Mouse (Mus musculus): Measurements from ENCODE around the gene Tln2. TPM values are rescaled to one million over a fixed set of nuclear protein-coding genes. Genes with fewer than 3 reads are reported as not detected.

Gene Tln2
- polyA plus RNA-seq, 1 experiment = 5.6 TPM

DNA sequence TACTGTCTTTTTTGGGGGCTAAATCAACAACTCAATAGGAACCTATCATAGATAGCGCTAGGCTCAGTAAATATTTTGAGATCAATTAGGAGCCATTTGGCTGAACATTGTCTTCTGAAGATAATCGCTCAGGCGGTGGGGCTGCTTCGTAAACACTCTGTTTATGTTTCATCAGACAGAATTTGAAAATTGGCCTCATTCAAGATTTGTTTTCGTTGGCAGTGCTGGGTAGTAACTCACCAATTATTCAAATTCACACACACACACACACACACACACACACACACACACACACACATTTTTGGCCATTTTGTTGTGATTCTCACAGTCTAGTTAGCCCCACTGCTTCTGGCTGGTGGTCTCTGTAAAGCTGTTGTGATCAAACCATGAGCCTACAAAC, 12.9 kb downstream of the Tln2 start:
- DNase-seq (ENCODE audit: low spot score) = no peak

DNA sequence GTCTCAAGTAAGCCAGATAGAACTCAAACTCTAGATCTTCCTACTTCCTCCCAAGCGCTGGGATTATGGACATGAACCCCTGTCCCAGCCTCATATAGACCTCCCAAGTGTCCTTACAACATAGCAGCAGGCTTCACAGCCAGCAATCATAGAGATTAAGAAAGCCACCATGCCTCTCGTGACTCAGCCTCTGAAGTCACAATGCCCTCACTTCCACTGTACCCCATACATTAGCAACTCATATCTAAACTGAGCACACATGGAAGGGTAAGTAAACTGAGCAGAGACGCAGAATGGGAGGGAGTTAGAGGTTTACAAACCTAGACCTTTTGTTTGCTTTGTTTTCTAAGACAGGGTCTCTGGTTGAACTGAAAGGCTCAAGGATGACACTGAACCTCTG, 13.7 kb downstream of the Tln2 start:
- DNase-seq (ENCODE audit: low spot score) = no peak

DNA sequence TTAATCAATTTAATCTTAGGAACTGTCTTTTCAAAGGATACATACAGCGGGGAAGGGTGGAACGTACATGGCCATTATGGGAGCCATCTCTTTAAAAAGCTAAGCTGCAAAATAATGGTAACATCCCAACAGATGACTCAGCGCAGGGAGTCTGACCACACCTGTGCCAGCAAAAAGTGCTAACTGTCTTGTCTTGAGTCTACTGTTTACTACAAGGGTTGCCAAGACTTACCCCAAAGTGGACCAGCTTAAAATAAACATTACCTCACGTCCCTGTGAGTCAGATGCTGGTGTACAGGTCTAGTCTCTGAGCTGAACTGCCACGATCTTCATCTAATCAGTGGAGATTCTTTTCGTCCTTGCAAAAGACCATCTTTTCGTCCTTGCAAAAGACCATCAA, 14.7 kb downstream of the Tln2 start:
- DNase-seq (ENCODE audit: low spot score) = no peak

DNA sequence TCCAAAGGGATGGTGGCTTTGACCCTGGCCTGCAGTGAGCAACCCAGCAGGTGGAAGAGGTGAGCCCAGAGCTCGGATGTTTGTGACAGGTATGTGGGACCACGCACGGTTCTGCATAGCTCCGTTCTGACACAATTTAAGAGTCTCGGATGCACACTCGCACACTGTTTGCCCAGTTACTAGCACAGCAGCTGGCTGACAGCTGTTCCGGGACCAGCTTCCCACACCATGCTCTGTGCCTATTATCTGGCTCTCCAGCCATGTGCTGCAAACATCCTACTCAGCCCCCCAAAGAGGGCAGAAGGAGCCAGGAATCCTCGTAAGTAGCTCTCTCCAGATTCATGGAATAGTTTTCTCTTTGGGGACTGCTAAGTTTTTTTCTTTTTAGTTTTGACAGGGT, 17.6 kb downstream of the Tln2 start:
- no peak for DNase-seq (ENCODE audit: low spot score)

DNA sequence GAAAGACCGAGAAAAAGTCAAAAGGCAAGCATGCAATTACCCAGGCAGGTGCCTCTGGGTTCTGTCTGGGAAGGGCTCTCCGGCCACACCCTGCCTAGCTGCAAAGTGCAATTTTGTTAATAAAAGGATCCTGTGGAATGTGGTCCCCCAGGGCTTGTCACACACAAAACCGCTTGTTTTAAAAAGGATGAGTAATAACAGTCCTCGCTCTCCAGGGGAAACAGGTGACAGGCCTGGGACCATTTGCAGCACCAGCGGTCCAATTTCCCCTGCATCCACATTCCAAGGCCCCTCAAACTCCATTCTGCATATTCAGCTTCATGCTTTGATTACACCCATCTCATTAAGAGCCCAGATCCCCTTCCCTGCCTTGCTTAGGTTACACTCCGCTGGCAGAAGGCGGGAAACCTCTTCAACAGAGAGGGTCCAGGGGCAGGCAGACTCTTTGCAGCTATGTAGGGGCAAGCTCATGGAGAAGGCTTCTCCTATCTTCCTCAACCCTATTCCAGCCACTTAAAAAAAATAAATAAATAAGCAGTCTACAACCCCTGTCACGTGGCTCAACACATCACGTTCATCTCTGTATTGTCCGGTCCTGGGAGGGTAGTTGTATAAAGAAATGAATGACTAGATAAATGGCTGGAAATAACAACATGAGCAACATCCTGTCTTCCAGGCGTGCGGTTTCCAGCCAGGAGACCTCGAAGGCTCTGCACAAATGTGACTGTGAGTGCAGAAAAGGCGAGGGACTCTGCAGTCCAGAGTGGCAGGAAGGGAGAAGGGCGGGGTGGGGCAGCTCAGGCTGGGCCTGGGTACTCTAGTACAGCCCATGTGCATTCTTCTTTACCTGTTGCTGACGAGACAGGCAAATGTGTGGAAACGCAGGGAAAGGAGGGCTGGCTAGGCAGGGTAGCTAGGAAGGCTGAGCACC, 19.5 kb downstream of the Tln2 start:
- no peak for DNase-seq (ENCODE audit: low spot score)

DNA sequence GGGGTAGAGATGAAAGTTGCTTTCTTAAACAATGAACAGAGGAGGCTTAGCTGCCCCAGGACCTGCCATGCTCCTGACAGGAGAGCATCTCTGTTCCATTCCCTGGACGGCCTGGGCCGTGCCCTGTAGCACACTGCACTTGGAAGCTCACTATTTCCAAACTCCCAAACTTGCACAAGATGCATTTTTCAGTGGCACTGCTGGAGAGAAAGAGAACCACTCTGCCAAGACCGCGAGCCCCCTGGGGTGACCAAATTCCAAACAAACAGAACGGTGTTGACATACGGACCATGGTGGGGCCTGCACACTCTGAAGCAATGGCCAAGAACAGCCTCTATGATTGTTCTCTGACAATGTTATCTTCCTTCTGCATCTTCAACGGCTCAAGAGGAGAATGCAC, 25.1 kb downstream of the Tln2 start:
- no peak for DNase-seq (ENCODE audit: low spot score)

DNA sequence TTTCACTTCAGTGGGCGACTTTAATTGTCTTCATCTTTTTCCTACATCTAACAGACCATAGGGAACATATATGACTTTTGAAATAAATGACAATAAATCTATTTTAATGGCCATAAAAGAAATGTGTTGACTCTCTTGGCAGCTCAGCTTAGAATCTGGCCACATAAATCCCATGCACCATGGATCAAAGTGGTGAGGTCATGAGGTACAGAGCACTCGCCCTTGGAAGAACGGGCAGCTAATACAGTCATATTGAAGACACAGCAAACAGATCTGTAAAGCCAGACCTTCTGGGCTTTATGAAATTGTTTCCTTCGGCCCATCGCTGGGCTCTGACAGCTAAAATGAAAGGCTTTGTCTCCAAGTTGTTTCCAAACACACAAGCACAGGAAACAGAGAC, 26.2 kb downstream of the Tln2 start:
- no peak for DNase-seq (ENCODE audit: low spot score)

DNA sequence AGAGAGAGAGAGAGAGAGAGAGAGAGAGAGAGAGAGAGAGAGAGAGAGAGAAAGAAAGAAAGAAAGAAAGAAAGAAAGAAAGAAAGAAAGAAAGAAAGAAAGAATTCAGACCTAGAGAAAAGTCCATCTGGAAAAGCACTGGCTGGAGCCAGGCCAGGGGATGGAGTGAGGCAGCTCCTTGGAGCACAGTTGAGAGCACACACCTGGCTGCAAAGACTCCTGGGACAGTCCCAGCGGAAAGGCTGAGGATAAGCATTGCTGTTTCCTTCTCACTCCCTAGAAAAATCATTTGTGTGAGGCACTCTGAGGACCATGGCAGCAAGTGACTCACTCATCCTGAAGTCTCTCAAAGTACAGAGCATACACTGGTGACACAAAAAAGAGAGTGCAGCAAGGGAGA, 26.9 kb downstream of the Tln2 start:
- no peak for DNase-seq (ENCODE audit: low spot score)

DNA sequence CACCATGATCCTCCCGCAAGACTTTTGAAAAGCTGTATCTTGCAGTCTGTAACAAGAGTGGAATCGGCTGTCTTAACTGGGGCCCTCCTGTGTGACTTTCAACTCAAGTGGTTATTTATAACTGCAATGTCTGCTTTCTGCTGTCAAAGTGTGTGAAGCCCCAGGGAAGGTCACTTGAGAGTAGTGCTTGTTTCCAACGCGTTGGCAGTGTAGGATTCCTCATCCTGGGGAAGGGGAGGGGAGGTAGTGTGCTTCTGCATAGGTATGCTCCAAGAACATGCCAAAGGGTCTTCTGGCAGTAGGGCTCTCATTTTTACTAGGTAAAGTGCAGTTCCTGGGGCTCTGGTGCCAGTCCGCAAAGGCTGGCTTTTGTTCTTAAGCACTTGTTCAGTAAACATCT, 29.9 kb downstream of the Tln2 start:
- DNase-seq (ENCODE audit: low spot score) = no peak

DNA sequence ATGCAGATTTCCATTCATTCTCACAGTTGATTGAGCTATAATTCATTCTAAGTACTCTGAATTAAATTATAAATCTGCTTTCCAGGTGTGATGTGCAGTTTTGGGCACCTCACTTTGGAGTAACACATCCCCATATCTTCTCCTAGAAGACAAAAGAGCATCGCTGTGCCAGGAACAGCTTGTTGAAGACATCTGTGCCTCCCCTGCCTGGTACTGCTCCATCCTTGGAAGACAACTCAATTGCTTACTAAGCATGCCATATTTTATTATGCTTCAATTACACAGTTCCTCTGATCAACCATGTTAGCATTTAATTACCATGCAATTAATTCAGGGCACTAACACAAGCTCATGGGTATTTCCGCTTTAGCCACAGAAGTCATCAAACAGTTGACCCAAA, 31.8 kb downstream of the Tln2 start:
- DNase-seq (ENCODE audit: low spot score) = no peak

DNA sequence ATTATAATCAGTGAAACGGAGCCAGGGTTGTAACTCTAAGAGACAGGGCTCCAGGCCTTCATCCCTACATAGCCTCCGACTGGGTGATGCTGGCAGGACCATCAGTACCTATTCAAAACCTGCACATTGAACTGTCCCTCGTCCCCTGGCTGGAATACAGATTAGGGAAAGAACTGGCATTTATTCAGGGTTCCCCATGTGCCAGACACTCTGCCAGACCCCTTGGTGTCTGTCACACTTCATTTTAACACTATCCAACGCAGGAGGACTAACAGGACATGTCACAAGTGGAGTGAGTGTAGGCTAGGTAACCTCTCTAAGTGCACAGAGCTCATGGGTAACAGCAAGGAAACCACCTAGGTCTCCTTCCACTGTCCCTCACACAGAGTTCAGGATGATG, 37.8 kb downstream of the Tln2 start:
- DNase-seq (ENCODE audit: low spot score) = no peak

DNA sequence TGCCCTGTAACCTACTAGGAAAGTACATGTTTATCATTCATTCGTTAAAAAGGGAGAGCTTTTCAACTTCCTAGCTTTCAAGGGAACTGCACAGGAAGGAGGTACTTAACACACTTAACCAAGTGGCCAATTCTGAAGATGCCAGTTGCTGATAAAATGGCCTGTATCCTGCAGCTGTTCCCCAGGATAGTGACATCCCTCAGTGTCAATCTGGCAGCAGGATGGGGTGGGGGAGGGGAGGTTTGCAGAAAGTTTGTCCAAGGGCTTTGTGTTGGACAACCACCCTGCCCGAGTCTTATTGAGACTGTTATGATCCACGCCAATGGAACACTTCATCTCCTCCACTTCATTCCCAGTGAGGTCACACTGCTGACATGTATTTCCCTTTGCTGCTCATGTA, 50.0 kb downstream of the Tln2 start:
- no peak for DNase-seq (ENCODE audit: low spot score)

DNA sequence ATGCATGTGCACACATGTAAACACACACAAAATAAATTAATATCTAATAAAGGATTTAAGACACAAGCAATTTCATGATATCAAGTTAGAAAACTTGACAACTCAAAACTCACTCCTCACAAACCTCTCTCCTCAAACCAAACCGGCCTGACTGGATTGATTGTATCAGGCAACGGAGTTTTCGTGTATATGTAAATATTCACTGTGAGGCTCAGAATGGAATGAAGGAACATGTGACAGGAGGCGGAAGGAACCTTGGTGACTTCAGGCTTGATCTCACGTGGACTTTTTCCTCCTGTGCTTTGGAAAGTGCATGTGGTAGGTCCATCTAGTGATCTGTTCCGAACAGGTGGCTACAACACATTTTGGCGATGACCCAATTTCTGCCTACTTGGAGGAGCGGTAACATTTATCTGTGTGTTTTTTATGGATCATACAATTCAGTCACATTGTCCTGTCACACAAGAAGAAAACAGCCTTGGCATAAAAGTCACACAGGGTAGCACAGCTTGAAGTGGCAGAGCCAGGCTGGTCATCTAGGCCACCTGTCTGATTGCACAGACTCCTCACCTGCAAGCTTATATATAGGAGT, 54.7 kb downstream of the Tln2 start:
- DNase-seq (ENCODE audit: low spot score) = no peak

DNA sequence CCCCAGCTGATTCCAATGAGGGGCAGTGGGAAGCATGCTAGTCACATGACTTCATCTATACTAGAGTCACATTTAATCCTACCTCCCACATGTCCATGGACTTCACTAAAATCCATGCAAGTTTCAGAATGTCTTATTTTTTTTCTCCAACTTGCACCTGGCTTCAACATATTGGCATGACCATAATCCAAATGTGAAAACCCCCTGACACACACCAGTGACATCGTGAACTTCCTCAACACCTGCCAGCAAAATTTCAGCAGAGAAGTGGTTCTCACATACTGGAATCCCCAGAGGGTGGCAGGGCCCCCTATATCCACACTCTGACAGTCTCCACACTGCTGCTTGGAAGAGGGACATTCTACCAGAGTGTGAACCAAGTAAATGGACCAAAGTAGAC, 57.7 kb downstream of the Tln2 start:
- no peak for DNase-seq (ENCODE audit: low spot score)

DNA sequence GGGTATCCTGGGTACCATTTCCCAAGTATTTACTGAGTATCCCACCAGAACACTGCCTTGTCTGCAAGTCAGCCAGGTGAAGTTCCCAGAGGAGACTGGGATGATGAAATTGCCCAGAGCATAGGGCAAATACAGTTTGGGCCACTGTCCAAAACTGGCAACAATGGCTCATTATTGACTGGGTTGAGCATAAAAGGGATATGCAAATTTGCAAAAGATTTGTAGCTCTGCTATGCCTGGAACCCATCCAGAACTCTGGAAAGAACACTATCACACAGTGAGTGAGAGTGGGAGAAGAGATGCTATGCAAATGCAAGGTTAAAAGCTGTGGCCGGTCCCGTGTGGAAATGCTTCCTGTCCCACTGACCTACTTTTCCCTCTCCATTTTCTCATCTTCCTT, 63.1 kb downstream of the Tln2 start:
- DNase-seq (ENCODE audit: low spot score) = no peak

DNA sequence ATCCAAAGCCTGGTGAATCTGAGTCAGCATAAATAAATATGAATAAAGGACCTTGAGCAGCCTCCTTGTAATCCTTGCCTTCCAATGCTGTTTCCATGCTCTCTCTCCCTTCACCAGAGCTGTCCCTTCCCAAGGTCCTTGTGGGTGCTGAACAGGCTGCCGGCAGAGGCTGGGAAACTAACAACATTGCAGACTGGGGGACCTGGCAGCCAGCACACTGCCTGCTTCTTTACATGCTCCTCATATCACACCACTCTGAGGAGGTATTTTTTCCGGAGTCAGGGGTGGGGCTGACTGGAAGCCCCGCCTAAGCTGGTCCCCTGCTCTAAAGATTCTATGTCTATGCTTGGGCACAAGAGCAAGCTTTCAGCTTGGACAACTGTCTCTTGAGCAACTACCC, 64.2 kb downstream of the Tln2 start:
- no peak for DNase-seq (ENCODE audit: low spot score)

DNA sequence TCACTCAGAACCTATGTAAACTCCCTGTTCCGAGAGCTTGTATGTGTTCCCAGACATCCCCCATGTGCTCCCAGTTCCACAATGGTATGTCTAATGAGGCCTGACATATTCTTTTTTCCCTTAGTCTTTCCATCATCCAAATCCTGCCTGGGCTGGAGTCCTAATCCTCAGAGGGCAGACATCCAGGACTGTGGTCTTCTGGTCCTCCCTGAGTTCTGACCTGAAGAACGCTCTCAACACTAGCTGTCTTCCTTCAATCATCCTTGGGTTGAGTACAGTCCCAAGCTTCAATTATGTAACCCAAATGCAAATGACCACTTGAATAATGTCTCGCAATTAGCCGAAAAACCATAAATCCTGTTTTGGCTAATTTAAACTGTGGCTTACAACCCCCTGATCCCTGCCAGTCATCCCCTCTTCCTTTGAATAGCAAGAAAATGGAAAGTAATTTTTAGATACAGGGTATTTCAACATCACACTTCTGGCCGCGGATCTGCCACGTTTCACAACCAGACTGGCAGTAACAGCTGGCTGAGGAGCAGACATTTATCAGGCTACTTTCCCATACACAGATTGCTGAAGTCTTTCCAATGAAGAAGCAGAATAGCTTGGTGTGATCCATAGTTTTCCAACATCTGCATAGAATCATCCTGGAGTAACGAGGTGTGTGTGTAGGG, 65.5 kb downstream of the Tln2 start:
- DNase-seq (ENCODE audit: low spot score) = no peak

DNA sequence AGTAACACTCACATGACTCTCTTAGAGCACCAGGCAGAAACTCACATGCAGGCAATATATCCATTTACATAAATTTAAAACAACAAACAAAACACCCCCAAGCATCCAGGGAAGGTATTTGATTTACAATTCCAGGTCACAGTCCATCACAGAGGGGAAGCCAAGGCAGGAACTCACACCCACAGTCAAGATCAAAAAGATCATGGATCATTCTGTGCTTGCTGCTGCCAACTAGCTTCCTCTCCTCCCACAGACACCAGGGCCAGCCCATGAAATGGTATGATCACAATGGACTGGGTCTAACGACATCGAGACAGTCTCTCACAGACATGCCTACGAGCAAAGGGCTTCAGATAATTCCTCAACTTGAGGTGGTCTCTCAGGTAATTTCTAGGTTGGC, 70.1 kb downstream of the Tln2 start:
- no peak for DNase-seq (ENCODE audit: low spot score)

DNA sequence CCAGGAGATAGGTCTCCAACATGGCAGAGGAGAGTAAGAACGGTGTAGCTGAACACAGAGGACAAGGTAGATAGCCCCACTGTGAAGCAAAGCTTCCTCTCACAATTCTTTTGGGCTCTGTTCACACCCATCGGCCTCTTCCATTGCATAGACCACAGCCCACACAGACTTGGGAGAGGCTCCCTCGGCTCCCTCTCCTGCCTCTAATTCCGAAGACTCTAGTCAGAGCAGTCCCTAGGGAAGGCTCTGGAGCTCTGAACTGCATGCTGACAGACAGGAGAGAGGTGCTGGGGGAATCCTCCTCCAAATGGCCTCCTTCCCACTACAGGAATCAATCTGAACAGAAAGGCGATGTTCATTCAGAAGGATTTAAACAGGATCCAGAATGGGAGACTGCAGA, 72.9 kb downstream of the Tln2 start:
- no peak for DNase-seq (ENCODE audit: low spot score)

DNA sequence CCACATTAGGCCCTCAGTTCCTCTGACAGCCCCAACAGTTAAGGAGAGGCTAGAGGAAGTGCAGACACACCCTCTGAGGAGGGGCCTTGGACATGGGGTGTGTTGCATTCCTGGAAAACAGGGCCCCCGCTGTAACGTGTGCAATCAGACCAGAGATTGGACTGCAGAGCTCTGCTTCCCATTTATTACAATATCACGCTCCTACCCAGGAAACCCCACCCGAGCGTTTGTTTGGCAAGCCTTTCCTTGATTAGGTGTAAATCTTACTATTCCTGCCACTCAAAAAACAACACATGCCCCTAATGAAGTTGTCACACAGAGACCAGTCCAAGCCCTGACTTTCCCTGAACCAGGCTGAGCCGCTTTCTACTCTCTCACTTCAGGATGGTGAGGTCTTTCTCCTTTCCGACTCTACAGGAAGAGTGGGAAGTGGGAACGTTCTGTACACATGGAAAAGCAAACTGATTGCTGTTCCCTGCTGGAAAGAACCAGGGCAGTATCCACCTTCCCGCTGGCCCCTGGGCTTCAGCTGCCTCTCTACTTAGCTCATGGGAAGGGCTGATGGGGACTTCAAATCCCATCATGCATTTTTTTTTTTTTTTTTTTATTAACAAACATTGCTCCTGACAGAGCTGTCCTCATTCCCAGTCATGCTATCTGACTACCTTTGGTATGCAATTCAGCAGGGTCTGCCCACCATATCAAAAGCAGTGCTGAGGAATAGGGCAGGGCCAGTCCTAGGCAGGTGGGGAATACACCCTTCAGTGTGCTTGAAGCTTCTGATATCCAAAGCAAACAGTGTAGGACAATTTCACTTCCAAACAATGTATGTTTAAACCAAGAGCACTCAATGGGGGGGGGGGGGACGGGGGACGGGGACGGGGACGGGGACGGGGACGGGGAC, 74.1 kb downstream of the Tln2 start:
- no peak for DNase-seq (ENCODE audit: low spot score)

DNA sequence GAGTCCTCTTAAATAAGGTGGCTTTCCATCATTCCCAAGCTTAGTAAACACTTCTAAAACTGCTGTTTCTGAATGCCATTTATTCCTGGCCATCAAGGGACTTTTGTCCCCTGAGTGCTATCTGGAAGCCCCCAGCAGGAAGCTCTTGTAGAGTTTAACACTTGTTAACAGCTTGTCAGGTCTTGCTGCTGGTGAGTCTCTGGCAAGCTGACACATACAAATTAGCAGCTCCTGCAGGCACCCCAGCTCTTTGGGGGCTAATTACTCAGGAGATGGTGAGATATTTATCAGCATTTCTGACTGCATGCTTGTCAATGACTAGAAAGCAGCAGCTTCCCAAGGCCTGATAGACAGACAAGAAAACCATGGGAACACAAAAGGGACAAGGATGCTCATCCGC, 77.2 kb downstream of the Tln2 start:
- DNase-seq (ENCODE audit: low spot score) = no peak

DNA sequence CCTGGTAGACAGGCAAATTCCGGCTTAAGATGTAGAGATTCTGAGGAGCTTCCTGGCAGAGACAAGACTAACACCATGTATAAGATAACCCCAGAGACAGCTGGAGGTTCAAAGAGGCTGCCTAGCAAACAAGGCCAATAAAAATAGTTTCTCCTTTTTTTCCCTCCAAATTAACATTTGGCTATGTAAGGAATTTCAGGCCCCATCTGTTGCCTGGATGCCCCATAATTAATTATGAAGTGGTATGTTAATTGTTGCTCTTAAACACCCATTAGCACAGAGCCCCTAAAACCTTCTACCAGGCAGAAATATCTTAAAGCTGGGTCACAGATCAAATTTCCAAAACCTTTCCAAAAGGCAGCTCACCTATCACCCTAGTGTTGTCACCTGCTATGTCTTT, 77.7 kb downstream of the Tln2 start:
- no peak for DNase-seq (ENCODE audit: low spot score)
